Mouse (Mus musculus) embryo, embryonic 10.5 days (tissue): ENCODE measurements around the gene Ccr4.

Source experiments
- DNase-seq: peaks from one replicate; pipeline ENCODE4 v3.0.0-alpha.2; 2015; ENCODE audit warnings: low spot score

The Ccr4 gene

GRCm38 (mm10) chr9:114468701-114469100, 36.0 kb downstream of the Ccr4 start:
- DNase-seq = no peak

- no peak for DNase-seq
Observed at GRCm38 (mm10) chr9:114468217-114468616, 36.5 kb downstream of the Ccr4 start.

GRCm38 (mm10) chr9:114466871-114467270, 37.8 kb downstream of the Ccr4 start:
- peak; percentile 8 for DNase-seq

GRCm38 (mm10) chr9:114465442-114465841, 39.3 kb downstream of the Ccr4 start:
- DNase-seq = no peak

GRCm38 (mm10) chr9:114462569-114462968, 42.1 kb downstream of the Ccr4 start:
- no peak for DNase-seq

GRCm38 (mm10) chr9:114458436-114458835, 46.3 kb downstream of the Ccr4 start:
- no peak for DNase-seq

- DNase-seq = no peak
Observed at GRCm38 (mm10) chr9:114455420-114455819, 49.3 kb downstream of the Ccr4 start.

GRCm38 (mm10) chr9:114452418-114452817, 52.3 kb downstream of the Ccr4 start:
- DNase-seq = no peak

- no peak for DNase-seq
Observed at GRCm38 (mm10) chr9:114451615-114452014, 53.1 kb downstream of the Ccr4 start.

- no peak for DNase-seq
Observed at GRCm38 (mm10) chr9:114449120-114449754, 55.5 kb downstream of the Ccr4 start.

- DNase-seq = no peak
Observed at GRCm38 (mm10) chr9:114448700-114449099, 56.0 kb downstream of the Ccr4 start.

- DNase-seq = no peak
Observed at GRCm38 (mm10) chr9:114446887-114447286, 57.8 kb downstream of the Ccr4 start.

- no peak for DNase-seq
Observed at GRCm38 (mm10) chr9:114443351-114443750, 61.4 kb downstream of the Ccr4 start.

- DNase-seq = no peak
Observed at GRCm38 (mm10) chr9:114442893-114443292, 61.8 kb downstream of the Ccr4 start.

- no peak for DNase-seq
Observed at GRCm38 (mm10) chr9:114442225-114442624, 62.5 kb downstream of the Ccr4 start.

GRCm38 (mm10) chr9:114440548-114440947, 64.2 kb downstream of the Ccr4 start:
- no peak for DNase-seq
